Mouse (Mus musculus) CH12.LX (cell line): ENCODE results near the gene Rnf208. TPM values are rescaled to one million over a fixed set of nuclear protein-coding genes. Genes with fewer than 3 reads are reported as not detected.

Source experiments
- DNase-seq: peaks from one replicate; pipeline ENCODE4 v3.0.0-alpha.2; 2013; ENCODE audit errors: extremely low read depth
- H3K27ac ChIP-seq: 2 replicates; pipeline ENCODE4 v1.5.1; 2012; ENCODE audit warnings: low read depth, mild to moderate bottlenecking, control low read depth, moderate library complexity; ENCODE audit not compliant: insufficient read depth
- H3K27me3 ChIP-seq: replicated peaks from 2 replicates; pipeline ENCODE3; 2012; ENCODE audit warnings: inconsistent platforms
- H3K36me3 ChIP-seq, 2 experiments: replicated peaks in 1 of 2; 2 replicates each; pipeline versions ENCODE3 to v1.6.1; 2012; ENCODE audit warnings: inconsistent platforms in 1 of 2, low read length in 1 of 2, mild to moderate bottlenecking in 1 of 2, mixed read lengths in 1 of 2, moderate library complexity in 1 of 2; ENCODE audit not compliant: control insufficient read depth in 1 of 2, insufficient read depth in 1 of 2
- H3K4me1 ChIP-seq, 2 experiments: 2 replicates each; pipeline ENCODE4 v1.6.1; 2012; ENCODE audit warnings: inconsistent platforms in 1 of 2, moderate library complexity in 1 of 2; ENCODE audit not compliant: insufficient read depth in 2 of 2, control insufficient read depth in 1 of 2
- H3K4me2 ChIP-seq: 2 replicates; pipeline ENCODE4 v1.6.1; 2012; ENCODE audit warnings: low read depth, mild to moderate bottlenecking, control low read depth; ENCODE audit not compliant: poor library complexity, insufficient read depth, severe bottlenecking
- H3K4me3 ChIP-seq, 3 experiments: fragments of 150-350 bp in 1 of 3; sonication (generic) in 1 of 3; replicated peaks in 1 of 3; 2 replicates each; pipeline versions ENCODE3 to v1.5.1; 2011 to 2012; ENCODE audit warnings: low read depth in 2 of 3, low read length in 2 of 3, mild to moderate bottlenecking in 2 of 3, moderate library complexity in 2 of 3, control low read depth in 1 of 3, improper control_type of control experiment in 1 of 3, inconsistent platforms in 1 of 3, mixed read lengths in 1 of 3; ENCODE audit not compliant: poor library complexity in 1 of 3
- H3K79me2 ChIP-seq: replicated peaks from 2 replicates; pipeline ENCODE4 v1.6.1; 2012; ENCODE audit warnings: mild to moderate bottlenecking, moderate library complexity; ENCODE audit not compliant: control insufficient read depth, poor library complexity, insufficient read depth, severe bottlenecking; ENCODE audit errors: extremely low read depth
- H3K9ac ChIP-seq: 2 replicates; pipeline ENCODE4 v1.6.1; 2012; ENCODE audit warnings: low read depth, mild to moderate bottlenecking, control low read depth, moderate library complexity; ENCODE audit not compliant: insufficient read depth
- H3K9me3 ChIP-seq: replicated peaks from 2 replicates; pipeline ENCODE3; 2012; ENCODE audit warnings: low read length, inconsistent platforms, mixed read lengths
- BHLHE40 ChIP-seq: IDR thresholded peaks from 2 replicates; pipeline ENCODE4 v1.6.1; 2011; ENCODE audit warnings: mild to moderate bottlenecking, low read depth, low read length, improper control_type of control experiment
- CHD2 ChIP-seq: IDR thresholded peaks from 2 replicates; pipeline ENCODE4 v1.6.1; 2011; ENCODE audit warnings: low read length, improper control_type of control experiment
- CTCF ChIP-seq, 2 experiments: IDR thresholded peaks in 1 of 2; conservative IDR thresholded peaks in 1 of 2; 2 replicates each; pipeline ENCODE4 v1.5.1; 2011 to 2012; ENCODE audit warnings: low read depth in 2 of 2, low read length in 2 of 2, improper control_type of control experiment in 1 of 2, inconsistent platforms in 1 of 2, mild to moderate bottlenecking in 1 of 2, moderate library complexity in 1 of 2
- E2F4 ChIP-seq: IDR thresholded peaks from 2 replicates; pipeline ENCODE4 v1.6.1; 2011; ENCODE audit warnings: low read depth, low read length, improper control_type of control experiment; ENCODE audit not compliant: insufficient replicate concordance
- ELF1 ChIP-seq: IDR thresholded peaks from 2 replicates; pipeline ENCODE4 v1.6.1; 2014; ENCODE audit warnings: low read depth, mild to moderate bottlenecking, inconsistent platforms, low read length, improper control_type of control experiment
- EP300 ChIP-seq: IDR thresholded peaks from 2 replicates; pipeline ENCODE4 v1.6.1; 2011; ENCODE audit warnings: low read length, improper control_type of control experiment
- ETS1 ChIP-seq: conservative IDR thresholded peaks from 2 replicates; pipeline ENCODE4 v1.6.1; 2012; ENCODE audit warnings: low read depth, mild to moderate bottlenecking, inconsistent platforms, low read length, improper control_type of control experiment, moderate library complexity
- GABPA ChIP-seq: IDR thresholded peaks from 2 replicates; pipeline ENCODE4 v1.6.1; 2012; ENCODE audit warnings: low read depth, low read length, improper control_type of control experiment, inconsistent platforms; ENCODE audit not compliant: insufficient replicate concordance
- HCFC1 ChIP-seq: IDR thresholded peaks from 2 replicates; pipeline ENCODE4 v1.6.1; 2012; ENCODE audit warnings: low read depth, mild to moderate bottlenecking, inconsistent platforms, low read length, improper control_type of control experiment
- IRF4 ChIP-seq: IDR thresholded peaks from 2 replicates; pipeline ENCODE4 v1.6.1; 2014; ENCODE audit warnings: low read depth, mild to moderate bottlenecking, inconsistent platforms, low read length, improper control_type of control experiment
- JUN ChIP-seq: IDR thresholded peaks from 2 replicates; pipeline ENCODE4 v1.6.1; 2011; ENCODE audit warnings: low read depth, mild to moderate bottlenecking, low read length, improper control_type of control experiment, moderate library complexity; ENCODE audit not compliant: insufficient read depth
- JUND ChIP-seq: conservative IDR thresholded peaks from 2 replicates; pipeline ENCODE4 v1.6.1; 2011; ENCODE audit warnings: low read depth, low read length, improper control_type of control experiment
- KAT2A ChIP-seq: IDR thresholded peaks from 2 replicates; pipeline ENCODE4 v1.6.1; 2012; ENCODE audit warnings: low read length, improper control_type of control experiment, inconsistent platforms; ENCODE audit not compliant: insufficient replicate concordance
- MAFK ChIP-seq: IDR thresholded peaks from 2 replicates; pipeline ENCODE4 v1.6.1; 2011; ENCODE audit warnings: low read length, improper control_type of control experiment; ENCODE audit not compliant: insufficient replicate concordance
- MAX ChIP-seq: IDR thresholded peaks from 2 replicates; pipeline ENCODE4 v1.6.1; 2011; ENCODE audit warnings: low read length, improper control_type of control experiment
- MAZ ChIP-seq: IDR thresholded peaks from 2 replicates; pipeline ENCODE4 v1.6.1; 2012; ENCODE audit warnings: low read depth, mild to moderate bottlenecking, inconsistent platforms, low read length, improper control_type of control experiment, moderate library complexity
- MEF2A ChIP-seq: IDR thresholded peaks from 2 replicates; pipeline ENCODE4 v1.6.1; 2014; ENCODE audit warnings: low read depth, mild to moderate bottlenecking, inconsistent platforms, low read length, improper control_type of control experiment, borderline replicate concordance
- MXI1 ChIP-seq: IDR thresholded peaks from 2 replicates; pipeline ENCODE4 v1.6.1; 2011; ENCODE audit warnings: mild to moderate bottlenecking, low read depth, low read length, improper control_type of control experiment
- PAX5 ChIP-seq: IDR thresholded peaks from 2 replicates; pipeline ENCODE4 v1.6.1; 2012; ENCODE audit warnings: low read length, inconsistent platforms, mixed read lengths
- POLR2A ChIP-seq: IDR thresholded peaks from 2 replicates; pipeline ENCODE4 v1.6.1; 2011; ENCODE audit warnings: low read depth, mild to moderate bottlenecking, improper control_type of control experiment, low read length
- RAD21 ChIP-seq: IDR thresholded peaks from 2 replicates; pipeline ENCODE4 v1.6.1; 2011; ENCODE audit warnings: low read depth, mild to moderate bottlenecking, low read length, improper control_type of control experiment, moderate library complexity
- RCOR1 ChIP-seq: conservative IDR thresholded peaks from 2 replicates; pipeline ENCODE4 v1.6.1; 2012; ENCODE audit warnings: low read depth, mild to moderate bottlenecking, inconsistent platforms, low read length, improper control_type of control experiment
- SIN3A ChIP-seq: IDR thresholded peaks from 2 replicates; pipeline ENCODE4 v1.6.1; 2012; ENCODE audit warnings: low read length, improper control_type of control experiment, inconsistent platforms
- SMC3 ChIP-seq: IDR thresholded peaks from 2 replicates; pipeline ENCODE4 v1.6.1; 2011; ENCODE audit warnings: low read depth, low read length, improper control_type of control experiment
- TCF12 ChIP-seq: IDR thresholded peaks from 2 replicates; pipeline ENCODE4 v1.6.1; 2014; ENCODE audit warnings: low read depth, mild to moderate bottlenecking, inconsistent platforms, low read length, improper control_type of control experiment
- UBTF ChIP-seq: IDR thresholded peaks from 2 replicates; pipeline ENCODE4 v1.6.1; 2012; ENCODE audit warnings: low read depth, mild to moderate bottlenecking, inconsistent platforms, low read length, improper control_type of control experiment, moderate library complexity
- USF1 ChIP-seq: IDR thresholded peaks from 2 replicates; pipeline ENCODE4 v1.6.1; 2014; ENCODE audit warnings: low read depth, mild to moderate bottlenecking, inconsistent platforms, low read length, improper control_type of control experiment
- USF2 ChIP-seq: conservative IDR thresholded peaks from 2 replicates; pipeline ENCODE4 v1.6.1; 2011; ENCODE audit warnings: low read depth, low read length, improper control_type of control experiment
- ZMIZ1 ChIP-seq: IDR thresholded peaks from 2 replicates; pipeline ENCODE4 v1.6.1; 2012; ENCODE audit warnings: low read depth, mild to moderate bottlenecking, inconsistent platforms, low read length, improper control_type of control experiment
- dilution Hi-C: fragments of 300-500 bp; cut with MboI; formaldehyde crosslinking; loops from 2 replicates; pipeline ENCODE4 v1.14.3; 2020; ENCODE audit warnings: low sequenced_read_pairs; ENCODE audit not compliant: extremely low pct_unique_long_range_greater_than_20kb, extremely low pct_ligation_motif_present
- in situ Hi-C: fragments of 300-500 bp; cut with MboI; formaldehyde crosslinking; loops from 3 replicates; pipeline ENCODE4 v1.14.3; 2019; ENCODE audit warnings: low sequenced_read_pairs, low pct_ligation_motif_present, low pct_unique_long_range_greater_than_20kb, mixed read lengths
- polyA plus RNA-seq: library from polyadenylated mRNA; unstranded; fragments of >175 nt; gene quantifications from 2 replicates; pipeline ENCODE4 v1.2.1, GENCODE M21; 2012; ENCODE audit warnings: low read depth; ENCODE audit not compliant: insufficient read length
- total RNA-seq, 2 experiments: library from RNA; depleted of rRNA; stranded (reverse); fragments of 300-350 nt in 1 of 2; fragments of >200 nt in 1 of 2; gene quantifications; 2 replicates each; pipeline ENCODE4 v1.2.3; 2012 to 2014

Gene Rnf208
- total and polyA plus RNA-seq, 3 experiments = 0.34 to 1.7 (median 1.4) TPM

DNA sequence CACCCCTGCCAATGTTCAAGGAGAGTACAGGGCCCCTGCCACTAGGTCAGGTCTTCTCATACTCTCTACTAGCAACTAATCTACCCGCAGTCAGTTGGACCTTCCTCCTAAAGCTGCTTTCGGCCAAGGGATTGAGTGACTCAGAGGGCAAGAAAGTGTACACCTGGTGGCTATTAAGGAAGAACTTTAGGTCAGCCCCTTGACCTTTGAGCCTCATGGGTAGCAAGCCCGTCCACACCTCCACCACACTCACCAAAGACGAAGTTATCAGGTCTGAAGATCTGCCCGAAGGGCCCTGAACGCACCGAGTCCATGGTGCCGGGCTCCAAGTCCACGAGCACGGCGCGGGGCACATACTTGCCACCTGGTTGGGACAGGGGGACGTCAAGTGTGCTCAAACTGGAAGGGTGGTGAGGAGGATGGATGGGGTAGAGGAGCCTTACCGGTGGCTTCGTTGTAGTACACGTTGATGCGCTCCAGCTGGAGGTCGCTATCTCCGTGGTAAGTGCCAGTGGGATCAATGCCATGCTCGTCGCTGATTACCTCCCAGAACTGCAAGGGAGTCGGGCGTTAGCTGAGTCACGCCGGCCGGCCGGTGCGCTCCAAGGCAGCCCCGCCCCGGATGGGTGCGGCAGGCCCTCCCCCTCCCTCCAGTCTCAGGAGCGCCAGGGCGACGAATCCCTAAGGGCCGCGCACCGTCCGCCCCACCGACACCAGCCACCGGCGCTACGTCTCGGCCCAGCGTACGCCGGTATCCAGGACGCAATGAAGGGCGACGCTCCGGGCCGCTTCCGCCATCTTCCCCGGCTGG, 18.2 kb upstream of the Rnf208 start:
- Histone ChIP-seq H3K79me2 (peaks cover 9% of the 10 kb centered on the region), H3K4me2 (peak overlapping the region; percentile 53), H3K27ac (peak overlapping the region; percentile 98), H3K4me1 (peaks cover 13 to 31% of the 10 kb centered on the region in 2 experiments; a peak in 3 of 4 replicates), H3K9me3 (no peaks in the 10 kb centered on the region), H3K36me3 (peaks cover 22 to 26% of the 10 kb centered on the region in 2 experiments), H3K27me3 (peaks cover under 1% of the 10 kb centered on the region), H3K4me3 (peak overlapping the region; percentile 64 to 99 (median 82)), H3K9ac (peak overlapping the region; percentile 92)
- DNase-seq = peak; percentile 79
- dilution Hi-C loops (no loop called here), in situ Hi-C loops (no loop called here)
- TF ChIP-seq MXI1 (peak; percentile 94), GABPA (no peak), MAX (peak; percentile 41; the same call in 1 of the 2 replicates), MAFK (peak; percentile 45; the same call in 1 of the 2 replicates), ZMIZ1 (no peak), EP300 (no peak), PAX5 (no peak), MAZ (0 out of 2 replicates have a peak, but pooled peaks have one; percentile 41), UBTF (peak; percentile 23; the same call in 1 of the 2 replicates), HCFC1 (no peak), E2F4 (no peak), ELF1 (peak; percentile 34; the same call in 1 of the 2 replicates)

DNA sequence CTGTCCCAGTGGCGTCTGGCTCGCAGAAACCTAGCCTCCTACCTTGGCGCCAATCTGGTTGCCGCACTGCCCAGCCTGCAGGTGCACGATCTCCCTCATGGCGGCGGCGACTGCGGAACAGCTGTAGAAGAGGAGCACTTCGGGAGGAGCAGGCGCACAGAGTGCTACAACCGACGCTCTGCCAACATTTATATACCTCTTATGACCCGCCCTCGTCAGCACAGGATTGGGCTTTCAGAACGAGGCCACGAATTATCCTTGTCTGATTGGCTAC, 17.6 kb upstream of the Rnf208 start, which contains the start of gene Tubb4b:
TSS of gene Tubb4b (minus strand) at position 211 of the 274 bp plus-strand sequence.
- H3K79me2 ChIP-seq = peaks cover 9% of the 10 kb centered on the region
- peaks cover 6% of the 10 kb centered on the region for H3K27me3 ChIP-seq
- dilution Hi-C loops (no loop called here), in situ Hi-C loops (no loop called here)
- H3K36me3 ChIP-seq = peaks cover 22 to 26% of the 10 kb centered on the region in 2 experiments
- peak; percentile 99 for DNase-seq
- peak within 1 kb of the TSS; percentile 92 for H3K9ac ChIP-seq
- H3K4me3 ChIP-seq = peak within 1 kb of the TSS; percentile 64 to 99 (median 82)
- no peaks in the 10 kb centered on the region for H3K9me3 ChIP-seq
- peaks cover 13 to 34% of the 10 kb centered on the region in 2 experiments; a peak in 3 of 4 replicates for H3K4me1 ChIP-seq
- H3K4me2 ChIP-seq = peak within 1 kb of the TSS; percentile 76
- H3K27ac ChIP-seq = peak within 1 kb of the TSS; percentile 98
- no peak for TF ChIP-seq PAX5
- TF ChIP-seq USF2 = no peak
- TF ChIP-seq BHLHE40 = peak; percentile 45; the same call in 1 of the 2 replicates
- TF ChIP-seq CTCF (conservative IDR thresholded peaks at IDR 0.05 in 1 of 2, IDR thresholded peaks at IDR 0.05 in 1 of 2; ENCODE audit: low read depth in 2 of 2, low read length in 2 of 2) = no peak
- TF ChIP-seq SIN3A = peak; percentile 86; the same call in 1 of the 2 replicates
- no peak for TF ChIP-seq SMC3
- TF ChIP-seq RAD21 = no peak
- TF ChIP-seq MAFK = no peak
- TF ChIP-seq EP300 = no peak
- TF ChIP-seq HCFC1 = peak; percentile 52
- no peak; the same call in 1 of the 2 replicates for TF ChIP-seq USF1
- 0 out of 2 replicates have a peak, but pooled peaks have one; percentile 23 for TF ChIP-seq E2F4
- TF ChIP-seq JUND = no peak
- TF ChIP-seq MXI1 = peak; percentile 86
- TF ChIP-seq IRF4 = peak; percentile 42; the same call in 1 of the 2 replicates
- TF ChIP-seq MEF2A = no peak; the same call in 1 of the 2 replicates
- TF ChIP-seq RCOR1 = no peak
- no peak for TF ChIP-seq CHD2
- TF ChIP-seq TCF12 = peak; percentile 95
- TF ChIP-seq MAZ = no peak
- 0 out of 2 replicates have a peak, but pooled peaks have one; percentile 61 for TF ChIP-seq KAT2A
- no peak for TF ChIP-seq ETS1
- no peak for TF ChIP-seq JUN
- no peak for TF ChIP-seq UBTF
- TF ChIP-seq POLR2A = peak; percentile 98
